Mouse (Mus musculus) heart, embryonic 10.5 days (tissue): ENCODE data around the gene Foxj1. TPM values are rescaled to one million over a fixed set of nuclear protein-coding genes. Genes with fewer than 3 reads are reported as not detected.
"Not testable (repeated sequence)": the region's sequence is repeated elsewhere in the genome, so short reads cannot be mapped to it uniquely, and the experiment has no call there.

Experiments
- DNase-seq: peaks from one replicate; pipeline ENCODE4 v3.0.0-alpha.2; 2017; ENCODE audit warnings: low spot score
- H3K27ac ChIP-seq: fragments of 300-500 bp; sonication (generic); 2 replicates; pipeline ENCODE4 v1.5.1; 2016; ENCODE audit warnings: mild to moderate bottlenecking
- H3K27me3 ChIP-seq: fragments of 300-500 bp; sonication (generic); 2 replicates; pipeline ENCODE4 v1.6.1; 2016; ENCODE audit warnings: mild to moderate bottlenecking; ENCODE audit not compliant: poor library complexity, insufficient read depth, severe bottlenecking
- H3K36me3 ChIP-seq: fragments of 300-500 bp; sonication (generic); 2 replicates; pipeline ENCODE4 v1.6.1; 2016; ENCODE audit warnings: mild to moderate bottlenecking, moderate library complexity
- H3K4me1 ChIP-seq: fragments of 300-500 bp; sonication (generic); 2 replicates; pipeline ENCODE4 v1.6.1; 2016; ENCODE audit warnings: mild to moderate bottlenecking
- H3K4me3 ChIP-seq: fragments of 300-500 bp; sonication (generic); 2 replicates; pipeline ENCODE4 v1.5.1; 2016; ENCODE audit warnings: mild to moderate bottlenecking, moderate library complexity
- H3K9me3 ChIP-seq: fragments of 300-500 bp; sonication (generic); 2 replicates; pipeline ENCODE4 v1.6.1; 2016; ENCODE audit warnings: mild to moderate bottlenecking, moderate library complexity
- WGBS: fragments of 180-500 bp; shearing (Covaris S2); methylation state at CpG from one replicate; pipeline ENCODE4 v1.1.7; 2016; 5-methylcytosine and 5-hydroxymethylcytosine counted together
- polyA plus RNA-seq: library from polyadenylated mRNA; unstranded; fragments of >200 nt; fragmentation: Nextera tagmentation; extraction: Ambion mirVana; gene quantifications from 2 replicates; pipeline ENCODE4 v1.2.1, GENCODE M21; 2016

Foxj1 gene
- polyA plus RNA-seq, result 0.31 and 0.74 TPM in 2 replicates

DNA sequence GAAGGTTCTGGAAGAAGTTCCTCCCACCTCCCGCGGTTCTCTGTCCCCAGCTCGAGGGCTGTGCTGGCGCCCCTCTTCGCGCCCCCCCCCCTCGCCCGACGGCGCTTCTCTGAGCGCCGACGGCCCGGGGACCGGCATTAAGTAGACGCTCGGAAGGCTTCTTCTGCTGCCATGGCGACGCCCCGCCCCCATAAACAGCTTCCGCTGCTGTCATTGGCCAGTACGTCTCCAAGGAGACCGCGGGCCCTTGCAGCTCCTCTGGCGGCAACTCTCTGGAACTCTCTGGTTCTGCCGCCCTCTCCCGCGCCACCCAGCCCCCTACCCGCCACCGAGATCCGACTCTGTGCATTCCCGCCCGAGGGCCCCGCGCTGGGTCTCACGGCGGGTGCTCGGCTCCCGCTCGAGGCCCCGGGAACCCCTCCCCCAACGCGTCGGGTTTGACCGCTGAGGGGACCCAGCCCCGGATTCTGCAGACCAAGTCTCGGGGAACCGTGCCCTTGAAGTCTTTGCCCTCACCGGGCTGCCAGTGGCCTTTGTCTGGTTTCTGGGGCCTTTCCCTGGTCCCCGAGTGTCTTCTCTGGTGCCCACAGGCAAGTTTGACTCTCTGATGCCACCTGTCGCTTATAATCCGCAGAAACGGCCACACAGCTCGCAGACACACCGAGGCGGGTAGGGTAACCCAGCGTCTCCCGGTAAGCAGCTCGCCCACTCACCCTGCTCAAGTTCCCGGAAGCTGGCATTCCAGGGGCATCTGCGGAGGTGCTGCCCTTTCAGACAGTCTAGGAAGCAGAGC lies at the start of gene Foxj1:
Foxj1 (minus strand) TSS at position 156 of the 793 bp plus-strand sequence.
- H3K27me3 ChIP-seq, result peaks cover 84% of the 10 kb centered on the region
- peak; percentile 96 for DNase-seq
- H3K4me3 ChIP-seq, result peak within 1 kb of the TSS; percentile 72
- no peaks in the 10 kb centered on the region for H3K36me3 ChIP-seq
- peak within 1 kb of the TSS; percentile 77 for H3K27ac ChIP-seq
- H3K4me1 ChIP-seq, result peaks cover 60% of the 10 kb centered on the region
- no peaks in the 10 kb centered on the region for H3K9me3 ChIP-seq
- under 1% methylated on average over 61 of the region's 61 CpGs for WGBS

GRCm38 (mm10) chr11:116384171-116384570 lies 49.0 kb upstream of the Foxj1 start:
- Histone ChIP-seq H3K27ac (no peak overlapping the region), H3K4me1 (peaks cover 30% of the 10 kb centered on the region), H3K4me3 (no peak overlapping the region), H3K27me3 (no peaks in the 10 kb centered on the region), H3K36me3 (no peaks in the 10 kb centered on the region), H3K9me3 (no peaks in the 10 kb centered on the region)
- DNase-seq, result no peak
- WGBS, result 77% methylated on average over 11 of the region's 11 CpGs

GRCm38 (mm10) chr11:116383070-116383469 lies 47.9 kb upstream of the Foxj1 start:
- peaks cover 29% of the 10 kb centered on the region for H3K4me1 ChIP-seq
- 82% methylated on average over 5 of the region's 5 CpGs for WGBS
- not testable (repeated sequence) for DNase-seq, H3K27ac ChIP-seq, H3K27me3 ChIP-seq, H3K36me3 ChIP-seq, H3K4me3 ChIP-seq, H3K9me3 ChIP-seq

DNA sequence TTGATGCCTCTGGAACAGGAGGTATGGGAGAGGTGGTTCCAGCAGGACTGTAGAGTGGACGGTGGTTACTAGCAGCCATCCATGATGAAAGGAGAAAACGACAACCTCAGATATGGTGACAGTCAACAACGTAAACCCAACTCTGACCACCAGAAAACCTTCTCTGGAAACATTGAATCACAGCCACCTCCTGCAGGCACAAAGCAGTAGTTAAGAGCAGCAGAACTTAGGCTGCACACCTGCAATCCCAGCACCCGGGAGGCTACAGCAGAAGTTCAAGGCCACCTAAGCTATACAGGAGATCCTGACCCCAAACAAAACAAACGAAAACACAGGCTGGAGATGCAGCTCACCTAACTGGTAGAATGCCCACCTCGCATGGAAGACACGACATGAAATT lies 45.6 kb upstream of the Foxj1 start:
- DNase-seq, result no peak
- 74% methylated on average over 7 of the region's 7 CpGs for WGBS
- no peak overlapping the region for H3K27ac ChIP-seq
- H3K4me1 ChIP-seq, result peaks cover 11% of the 10 kb centered on the region; the same call in 1 of the 2 replicates
- no peaks in the 10 kb centered on the region for H3K36me3 ChIP-seq
- H3K27me3 ChIP-seq, result no peaks in the 10 kb centered on the region
- H3K9me3 ChIP-seq, result no peaks in the 10 kb centered on the region
- no peak overlapping the region for H3K4me3 ChIP-seq

DNA sequence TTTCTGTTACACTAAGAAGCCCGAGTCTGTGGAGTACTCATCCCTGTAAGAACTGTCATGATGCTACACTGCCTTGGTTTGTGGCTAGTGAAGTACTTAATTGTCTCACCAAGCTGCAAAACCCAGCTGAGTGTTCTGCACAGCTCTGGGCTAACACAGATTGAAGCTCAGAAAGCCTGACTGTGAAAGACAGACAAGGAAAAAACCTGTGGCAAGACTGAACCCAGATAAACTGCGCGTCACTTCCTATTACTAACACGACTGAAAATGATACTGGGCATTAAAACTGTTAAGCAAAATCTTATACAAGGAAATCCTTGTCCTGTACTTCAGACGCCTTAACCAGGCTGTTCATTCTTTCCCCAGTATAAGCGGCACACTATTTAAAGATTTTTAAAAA lies 44.3 kb upstream of the Foxj1 start:
- WGBS, result 73% methylated on average over 6 of the region's 6 CpGs
- no peaks in the 10 kb centered on the region for H3K9me3 ChIP-seq
- H3K27ac ChIP-seq, result no peak overlapping the region
- H3K4me3 ChIP-seq, result no peak overlapping the region
- DNase-seq, result no peak
- H3K4me1 ChIP-seq, result peaks cover 11% of the 10 kb centered on the region; the same call in 1 of the 2 replicates
- H3K27me3 ChIP-seq, result no peaks in the 10 kb centered on the region
- H3K36me3 ChIP-seq, result no peaks in the 10 kb centered on the region

GRCm38 (mm10) chr11:116376945-116377661 lies 41.9 kb upstream of the Foxj1 start:
- H3K9me3 ChIP-seq, result no peaks in the 10 kb centered on the region
- H3K27me3 ChIP-seq, result no peaks in the 10 kb centered on the region
- no peak overlapping the region for H3K4me3 ChIP-seq
- H3K27ac ChIP-seq, result no peak overlapping the region
- H3K36me3 ChIP-seq, result no peaks in the 10 kb centered on the region
- peaks cover 15% of the 10 kb centered on the region for H3K4me1 ChIP-seq
- 56% methylated on average over 7 of the region's 7 CpGs for WGBS
- DNase-seq, result no peak

DNA sequence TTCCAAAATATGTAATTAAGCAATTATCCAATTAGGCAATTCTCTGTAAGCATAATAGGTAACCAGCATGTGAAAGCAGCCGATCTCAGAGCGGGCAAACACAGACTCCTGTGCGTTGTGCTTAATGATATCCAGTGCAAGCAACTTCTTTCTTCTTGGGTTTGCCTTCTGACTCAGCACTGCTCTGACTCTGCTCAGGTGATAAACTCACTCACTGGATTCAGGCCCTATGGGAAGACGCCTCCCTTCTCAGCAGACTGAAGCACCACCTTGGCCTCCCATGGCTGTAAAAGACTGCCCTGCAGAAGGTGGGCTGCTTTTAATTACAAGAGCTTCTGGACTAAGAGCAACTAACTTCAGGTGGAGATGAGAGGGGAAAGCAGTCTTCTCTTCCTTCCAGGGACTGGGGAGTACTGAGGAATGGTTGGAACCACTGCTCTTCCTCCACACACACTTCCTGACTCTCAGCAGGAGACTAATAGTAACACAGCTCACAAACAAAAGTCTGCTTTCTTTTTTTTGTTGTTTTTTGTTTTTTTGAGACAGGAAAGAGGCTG lies 36.8 kb upstream of the Foxj1 start:
- Histone ChIP-seq H3K4me3 (no peak overlapping the region), H3K27me3 (0 out of 2 replicates have a peak, but pooled peaks cover 2% of the 10 kb centered on the region), H3K9me3 (no peaks in the 10 kb centered on the region), H3K4me1 (peaks cover 36% of the 10 kb centered on the region), H3K36me3 (no peaks in the 10 kb centered on the region), H3K27ac (peak overlapping the region; percentile 49; the same call in 1 of the 2 replicates)
- no peak for DNase-seq
- WGBS, result 70% methylated on average over 4 of the region's 4 CpGs

GRCm38 (mm10) chr11:116369633-116370032 lies 34.4 kb upstream of the Foxj1 start:
- 0 out of 2 replicates have a peak, but pooled peaks cover 2% of the 10 kb centered on the region for H3K27me3 ChIP-seq
- WGBS, result 31% methylated on average over 5 of the region's 5 CpGs
- H3K9me3 ChIP-seq, result no peaks in the 10 kb centered on the region
- peak; percentile 82 for DNase-seq
- peak overlapping the region; percentile 59; the same call in 1 of the 2 replicates for H3K27ac ChIP-seq
- peaks cover 36% of the 10 kb centered on the region for H3K4me1 ChIP-seq
- no peak overlapping the region for H3K4me3 ChIP-seq
- H3K36me3 ChIP-seq, result no peaks in the 10 kb centered on the region

- H3K27me3 ChIP-seq, result 0 out of 2 replicates have a peak, but pooled peaks cover 7% of the 10 kb centered on the region
- no peak for DNase-seq
- peaks cover 36% of the 10 kb centered on the region for H3K4me1 ChIP-seq
- H3K27ac ChIP-seq, result 0 out of 2 replicates have a peak overlapping the region, but pooled peaks have one; percentile 47
- whole genome bisulfite sequencing, result 92% methylated on average over 14 of the region's 14 CpGs
- no peaks in the 10 kb centered on the region for H3K36me3 ChIP-seq
- H3K4me3 ChIP-seq, result no peak overlapping the region
- no peaks in the 10 kb centered on the region for H3K9me3 ChIP-seq
These were observed 33.9 kb upstream of the Foxj1 start for GRCm38 (mm10) chr11:116369051-116369450.

- H3K36me3 ChIP-seq, result no peaks in the 10 kb centered on the region
- H3K9me3 ChIP-seq, result no peaks in the 10 kb centered on the region
- 0 out of 2 replicates have a peak, but pooled peaks cover 8% of the 10 kb centered on the region for H3K27me3 ChIP-seq
- no peak overlapping the region for H3K27ac ChIP-seq
- WGBS, result 24% methylated on average over 9 of the region's 9 CpGs
- peak; percentile 89 for DNase-seq
- H3K4me3 ChIP-seq, result no peak overlapping the region
- H3K4me1 ChIP-seq, result peaks cover 33% of the 10 kb centered on the region
These were observed 32.9 kb upstream of the Foxj1 start for GRCm38 (mm10) chr11:116368116-116368515.

GRCm38 (mm10) chr11:116366647-116367046 lies 31.4 kb upstream of the Foxj1 start:
- H3K9me3 ChIP-seq, result no peaks in the 10 kb centered on the region
- no peaks in the 10 kb centered on the region for H3K36me3 ChIP-seq
- 91% methylated on average over 1 of the region's 1 CpGs for WGBS
- peaks cover 31% of the 10 kb centered on the region for H3K4me1 ChIP-seq
- 0 out of 2 replicates have a peak, but pooled peaks cover 8% of the 10 kb centered on the region for H3K27me3 ChIP-seq
- no peak overlapping the region for H3K4me3 ChIP-seq
- DNase-seq, result no peak
- H3K27ac ChIP-seq, result no peak overlapping the region

- 0 out of 2 replicates have a peak, but pooled peaks cover 8% of the 10 kb centered on the region for H3K27me3 ChIP-seq
- WGBS, result 81% methylated on average over 2 of the region's 2 CpGs
- no peaks in the 10 kb centered on the region for H3K9me3 ChIP-seq
- peaks cover 26% of the 10 kb centered on the region for H3K4me1 ChIP-seq
- no peak overlapping the region for H3K27ac ChIP-seq
- no peaks in the 10 kb centered on the region for H3K36me3 ChIP-seq
- DNase-seq, result no peak
- no peak overlapping the region for H3K4me3 ChIP-seq
These were observed 30.9 kb upstream of the Foxj1 start for GRCm38 (mm10) chr11:116366124-116366523.
